Mouse (Mus musculus): ENCODE measurements around the gene Nrcam. TPM values are rescaled to one million over a fixed set of nuclear protein-coding genes. Genes with fewer than 3 reads are reported as not detected.

Gene Nrcam
- polyA plus RNA-seq, 1 experiment = 0.06 TPM

- Histone ChIP-seq H3K4me1 (ENCODE audit: control insufficient read depth, insufficient read depth, insufficient read length, low read length) (peaks cover 9% of the 10 kb centered on the region), H3K27me3 (ENCODE audit: control insufficient read depth, insufficient read depth, low read length) (peaks cover 22% of the 10 kb centered on the region; the same call in 1 of the 2 replicates), H3K36me3 (ENCODE audit: control insufficient read depth, insufficient read depth, low read length) (no peaks in the 10 kb centered on the region), H3K27ac (ENCODE audit: insufficient read depth, low read depth, low read length) (no peak overlapping the region), H3K4me3 (ENCODE audit: low read depth, low read length) (peak overlapping the region; percentile 65; the same call in 1 of the 2 replicates)
- 9% methylated on average over 9 of the region's 9 CpGs for WGBS
- TF ChIP-seq CTCF (IDR thresholded peaks at IDR 0.05; ENCODE audit: extremely low read depth, insufficient read length, insufficient replicate concordance, low read depth, low read length) (no peak), POLR2A (IDR thresholded peaks at IDR 0.05; ENCODE audit: low read depth, low read length) (no peak)
Measured at GRCm38 (mm10) chr12:44330216-44330719, 1.6 kb downstream of the Nrcam start.

DNA sequence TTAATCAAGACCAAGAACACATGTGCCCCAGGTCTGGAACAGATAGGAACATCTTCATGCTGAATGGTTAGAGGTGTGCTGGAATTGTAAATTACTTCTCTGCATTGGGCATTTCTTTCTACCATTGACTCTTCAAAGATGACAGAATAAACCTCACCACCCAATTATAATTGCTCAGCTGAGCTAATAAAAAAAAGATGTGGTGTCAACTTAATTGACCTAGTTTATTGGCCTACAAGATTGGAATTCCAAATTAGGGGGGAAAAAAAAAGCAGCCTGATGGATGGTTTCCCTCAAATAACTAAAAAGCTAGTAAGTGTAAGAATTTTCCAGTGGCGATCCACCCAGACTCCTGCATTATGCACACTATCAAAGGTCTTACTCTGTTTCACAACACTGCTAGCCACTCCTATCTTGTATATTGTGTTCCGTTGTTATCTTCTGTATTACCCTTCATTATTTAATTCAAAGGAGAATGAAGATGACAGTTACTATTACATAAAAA lies 8.5 kb downstream of the Nrcam start:
- H3K36me3 ChIP-seq (ENCODE audit: control insufficient read depth, insufficient read depth, low read length) = no peaks in the 10 kb centered on the region
- no peaks in the 10 kb centered on the region for H3K4me1 ChIP-seq (ENCODE audit: control insufficient read depth, insufficient read depth, insufficient read length, low read length)
- WGBS = 80% methylated on average over 2 of the region's 2 CpGs
- no peak overlapping the region for H3K27ac ChIP-seq (ENCODE audit: insufficient read depth, low read depth, low read length)
- H3K4me3 ChIP-seq (ENCODE audit: low read depth, low read length) = no peak overlapping the region
- H3K27me3 ChIP-seq (ENCODE audit: control insufficient read depth, insufficient read depth, low read length) = no peaks in the 10 kb centered on the region
- TF ChIP-seq POLR2A (IDR thresholded peaks at IDR 0.05; ENCODE audit: low read depth, low read length) (no peak), CTCF (IDR thresholded peaks at IDR 0.05; ENCODE audit: extremely low read depth, insufficient read length, insufficient replicate concordance, low read depth, low read length) (no peak)

DNA sequence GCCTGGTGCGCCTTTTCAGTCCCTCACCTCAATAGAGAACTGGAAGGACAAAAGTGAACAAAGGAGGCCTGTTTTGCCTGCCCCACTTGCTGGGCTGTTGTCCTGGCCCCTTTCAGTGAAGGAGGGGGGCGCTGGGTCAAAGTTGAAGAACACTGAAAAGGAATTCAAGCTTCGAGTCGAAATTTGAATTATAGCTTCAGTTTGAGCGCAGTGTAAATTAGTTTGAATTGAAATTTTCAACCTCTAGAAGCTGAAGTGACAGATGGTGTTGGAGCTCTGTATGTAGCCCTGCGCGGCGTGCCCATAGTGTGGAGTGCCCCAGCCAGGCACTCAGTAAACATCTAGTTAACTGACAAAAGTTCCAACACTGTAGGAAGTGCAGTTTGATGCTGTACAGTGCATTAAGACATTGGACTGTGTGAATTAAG lies 9.5 kb downstream of the Nrcam start:
- no peak overlapping the region for H3K27ac ChIP-seq (ENCODE audit: insufficient read depth, low read depth, low read length)

DNA sequence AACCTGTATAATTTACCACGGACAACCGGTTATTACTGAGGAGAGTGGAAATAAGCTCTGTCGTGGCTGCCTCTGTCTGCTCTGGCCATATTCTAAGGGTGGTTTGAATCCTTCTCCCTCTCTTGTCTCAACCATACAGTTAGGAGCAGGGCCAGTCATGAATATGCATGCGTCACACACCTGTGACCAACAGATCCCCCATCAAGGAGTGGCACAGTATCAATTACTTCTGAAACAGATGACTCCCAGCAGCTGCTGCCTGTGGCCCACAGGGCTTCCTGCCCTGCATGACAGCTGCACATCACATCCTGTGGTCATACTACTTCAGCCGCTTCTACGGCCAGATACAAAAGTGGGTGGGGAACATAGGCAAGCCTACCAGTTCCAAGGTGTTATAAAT lies 15.4 kb downstream of the Nrcam start:
- H3K36me3 ChIP-seq (ENCODE audit: control insufficient read depth, insufficient read depth, low read length) = no peaks in the 10 kb centered on the region
- 67% methylated on average over 6 of the region's 6 CpGs for WGBS
- TF ChIP-seq CTCF (IDR thresholded peaks at IDR 0.05; ENCODE audit: extremely low read depth, insufficient read length, insufficient replicate concordance, low read depth, low read length) = no peak
- no peak overlapping the region for H3K4me3 ChIP-seq (ENCODE audit: low read depth, low read length)
- H3K4me1 ChIP-seq (ENCODE audit: control insufficient read depth, insufficient read depth, insufficient read length, low read length) = no peaks in the 10 kb centered on the region
- no peak overlapping the region for H3K27ac ChIP-seq (ENCODE audit: insufficient read depth, low read depth, low read length)
- H3K27me3 ChIP-seq (ENCODE audit: control insufficient read depth, insufficient read depth, low read length) = no peaks in the 10 kb centered on the region

More for the DNA sequence above, 9.5 kb downstream of the Nrcam start:
- Histone ChIP-seq H3K4me3 (ENCODE audit: low read depth, low read length) (no peak overlapping the region), H3K27me3 (ENCODE audit: control insufficient read depth, insufficient read depth, low read length) (no peaks in the 10 kb centered on the region), H3K36me3 (ENCODE audit: control insufficient read depth, insufficient read depth, low read length) (no peaks in the 10 kb centered on the region), H3K4me1 (ENCODE audit: control insufficient read depth, insufficient read depth, insufficient read length, low read length) (no peaks in the 10 kb centered on the region)
- 71% methylated on average over 8 of the region's 8 CpGs for WGBS
- TF ChIP-seq CTCF (IDR thresholded peaks at IDR 0.05; ENCODE audit: extremely low read depth, insufficient read length, insufficient replicate concordance, low read depth, low read length) (no peak), POLR2A (IDR thresholded peaks at IDR 0.05; ENCODE audit: low read depth, low read length) (no peak)

GRCm38 (mm10) chr12:44345251-44345650 lies 16.6 kb downstream of the Nrcam start:
- no peaks in the 10 kb centered on the region for H3K36me3 ChIP-seq (ENCODE audit: control insufficient read depth, insufficient read depth, low read length)
- H3K27me3 ChIP-seq (ENCODE audit: control insufficient read depth, insufficient read depth, low read length) = no peaks in the 10 kb centered on the region
- TF ChIP-seq POLR2A (IDR thresholded peaks at IDR 0.05; ENCODE audit: low read depth, low read length) = no peak
- no peak for TF ChIP-seq CTCF (IDR thresholded peaks at IDR 0.05; ENCODE audit: extremely low read depth, insufficient read length, insufficient replicate concordance, low read depth, low read length)
- no peaks in the 10 kb centered on the region for H3K4me1 ChIP-seq (ENCODE audit: control insufficient read depth, insufficient read depth, insufficient read length, low read length)
- H3K4me3 ChIP-seq (ENCODE audit: low read depth, low read length) = no peak overlapping the region
- H3K27ac ChIP-seq (ENCODE audit: insufficient read depth, low read depth, low read length) = no peak overlapping the region
- 48% methylated on average over 5 of the region's 5 CpGs for WGBS

DNA sequence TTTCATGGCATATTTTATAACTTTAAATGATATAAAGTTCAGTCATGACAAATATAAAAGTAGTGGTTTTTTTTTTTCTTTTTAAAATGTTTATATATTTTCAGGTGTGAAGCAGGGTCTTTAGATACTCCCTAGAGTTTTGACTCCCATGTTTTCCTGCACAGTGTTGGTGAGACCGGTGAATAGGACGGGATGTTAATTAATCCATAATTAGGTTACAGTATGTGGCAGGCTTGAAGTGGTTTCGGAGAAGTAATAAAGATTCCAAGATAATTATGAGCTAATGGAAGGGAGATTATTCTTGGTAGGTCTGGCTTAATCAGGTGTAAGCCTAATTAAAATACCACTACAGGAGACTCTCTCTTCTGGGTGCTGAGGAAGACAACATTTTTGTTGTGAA lies 17.5 kb downstream of the Nrcam start:
- Histone ChIP-seq H3K4me3 (ENCODE audit: low read depth, low read length) (no peak overlapping the region), H3K27me3 (ENCODE audit: control insufficient read depth, insufficient read depth, low read length) (no peaks in the 10 kb centered on the region), H3K36me3 (ENCODE audit: control insufficient read depth, insufficient read depth, low read length) (no peaks in the 10 kb centered on the region), H3K27ac (ENCODE audit: insufficient read depth, low read depth, low read length) (no peak overlapping the region), H3K4me1 (ENCODE audit: control insufficient read depth, insufficient read depth, insufficient read length, low read length) (no peaks in the 10 kb centered on the region)
- no peak for TF ChIP-seq CTCF (IDR thresholded peaks at IDR 0.05; ENCODE audit: extremely low read depth, insufficient read length, insufficient replicate concordance, low read depth, low read length)
- TF ChIP-seq POLR2A (IDR thresholded peaks at IDR 0.05; ENCODE audit: low read depth, low read length) = no peak
- WGBS = 78% methylated on average over 3 of the region's 3 CpGs

DNA sequence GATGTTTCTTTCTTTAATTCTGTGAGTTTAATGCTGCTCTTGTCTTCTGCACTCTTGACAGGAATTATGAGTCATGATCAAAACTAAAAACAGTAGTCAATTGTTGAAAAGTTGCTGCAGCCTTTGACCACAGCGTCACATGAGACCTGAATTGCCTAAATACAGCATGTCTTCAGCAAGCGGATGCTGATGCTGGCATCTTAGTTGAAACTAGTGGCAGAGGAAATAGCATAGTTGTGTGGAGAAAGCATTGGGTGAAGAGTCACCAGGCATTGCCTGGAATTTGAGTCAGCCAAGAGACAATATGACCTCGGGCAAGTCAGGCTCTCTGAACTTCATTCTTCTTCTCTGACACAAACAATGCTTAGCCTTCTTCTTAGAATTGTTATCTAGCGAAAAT lies 26.4 kb downstream of the Nrcam start:
- WGBS = 59% methylated on average over 4 of the region's 4 CpGs
- no peak for TF ChIP-seq POLR2A (IDR thresholded peaks at IDR 0.05; ENCODE audit: low read depth, low read length)
- TF ChIP-seq CTCF (IDR thresholded peaks at IDR 0.05; ENCODE audit: extremely low read depth, insufficient read length, insufficient replicate concordance, low read depth, low read length) = no peak
- Histone ChIP-seq H3K4me1 (ENCODE audit: control insufficient read depth, insufficient read depth, insufficient read length, low read length) (no peaks in the 10 kb centered on the region), H3K27ac (ENCODE audit: insufficient read depth, low read depth, low read length) (no peak overlapping the region), H3K4me3 (ENCODE audit: low read depth, low read length) (no peak overlapping the region), H3K27me3 (ENCODE audit: control insufficient read depth, insufficient read depth, low read length) (no peaks in the 10 kb centered on the region), H3K36me3 (ENCODE audit: control insufficient read depth, insufficient read depth, low read length) (no peaks in the 10 kb centered on the region)

Measured in small intestine, adult 2 months (tissue).